Mouse (Mus musculus): ENCODE data around the gene Cnih1.
A peak's percentile ranks its signal among the peaks of the same experiment; 100 is the strongest.
"Not testable (repeated sequence)": the region's sequence is repeated elsewhere in the genome, so short reads cannot be mapped to it uniquely, and the experiment has no call there.

Cnih1 gene

DNA sequence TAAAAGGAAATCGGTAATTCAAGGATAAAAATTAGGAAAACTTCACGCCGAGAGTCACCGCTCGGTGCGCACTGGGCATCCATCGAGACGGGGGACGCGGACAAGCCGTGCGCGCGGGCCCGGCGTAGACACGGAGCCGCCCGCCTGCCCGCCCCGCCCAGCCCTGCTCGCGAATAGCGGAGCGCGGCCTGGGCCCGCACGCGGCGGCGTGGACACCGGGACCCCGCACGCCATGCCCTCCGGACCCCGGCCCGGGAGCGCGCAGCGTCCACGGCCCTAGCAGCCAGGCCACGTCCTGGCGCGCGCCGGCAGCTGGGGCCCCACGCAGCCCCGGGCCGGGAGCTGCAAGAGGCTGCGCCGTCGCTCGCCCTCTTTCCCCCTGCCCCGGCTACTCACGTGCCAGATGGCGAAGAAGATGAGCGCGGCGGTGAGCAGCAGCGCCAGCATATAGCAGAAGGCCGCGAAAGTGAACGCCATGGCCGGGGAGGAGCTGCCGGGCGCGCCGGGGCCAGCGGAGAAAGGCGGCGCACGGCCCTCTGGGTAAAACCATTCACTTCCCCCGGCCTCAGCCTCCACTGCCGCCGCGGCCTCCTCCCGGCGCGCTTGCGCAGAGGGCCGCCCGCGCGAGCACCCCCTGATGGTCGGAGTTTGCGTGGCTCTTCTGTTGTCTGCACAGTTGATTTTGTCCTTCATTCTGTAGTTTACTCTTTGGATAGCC is at the start of gene Cnih1:
Gene Cnih1 (minus strand): TSS at position 625 of the 718 bp plus-strand sequence.
- peak; percentile 76 for DNase-seq

- no peak for DNase-seq
Observed at GRCm38 (mm10) chr14:46832354-46833272, 44.4 kb upstream of the Cnih1 start.

GRCm38 (mm10) chr14:46831837-46832333 is 43.7 kb upstream of the Cnih1 start, which contains the start of gene Cgrrf1:
Gene Cgrrf1, plus strand, starts transcription at chr14:46832125.
- peak; percentile 80 to 87 for DNase-seq

GRCm38 (mm10) chr14:46831295-46831694 is 43.1 kb upstream of the Cnih1 start:
- no peak for DNase-seq

- DNase-seq: no peak
Observed at GRCm38 (mm10) chr14:46827430-46827829, 39.2 kb upstream of the Cnih1 start.

GRCm38 (mm10) chr14:46823996-46824395 is 35.8 kb upstream of the Cnih1 start:
- no peak for DNase-seq

- DNase-seq: peak; percentile 88 to 91
Observed at GRCm38 (mm10) chr14:46821873-46822716, 33.9 kb upstream of the Cnih1 start, which contains the start of gene Gmfb. Gene Gmfb, minus strand, starts transcription at chr14:46822242.

DNA sequence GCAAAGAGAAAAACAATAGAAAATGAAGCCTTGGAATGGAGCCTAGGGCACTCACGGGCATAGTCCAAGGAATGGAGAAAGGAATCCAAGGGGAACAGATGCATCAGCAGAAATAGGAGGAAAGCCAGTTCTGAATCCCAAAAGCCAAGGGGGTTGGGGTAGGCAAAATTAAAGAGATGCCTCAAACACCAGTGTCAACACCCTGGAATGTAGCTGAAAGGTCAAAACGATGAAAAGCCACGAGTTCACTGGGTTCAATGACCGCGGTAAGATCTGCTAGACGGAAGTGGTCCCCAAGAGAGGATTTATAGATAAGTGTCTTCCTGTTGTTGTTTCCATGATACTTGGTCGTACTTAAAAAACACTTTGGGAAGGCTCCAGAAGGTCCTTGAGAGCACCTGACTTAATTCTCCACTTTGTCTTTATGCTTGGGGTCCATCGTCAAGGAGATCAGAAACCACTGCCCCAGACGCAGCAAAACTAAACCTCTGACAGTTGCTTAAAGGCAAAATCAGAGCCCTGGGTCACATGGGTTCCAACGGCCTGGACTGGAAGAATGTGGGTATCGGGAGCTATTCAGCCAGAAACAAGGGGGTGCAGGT is 33.2 kb upstream of the Cnih1 start:
- DNase-seq: no peak

GRCm38 (mm10) chr14:46819961-46820360 is 31.8 kb upstream of the Cnih1 start:
- not testable (repeated sequence) for DNase-seq

GRCm38 (mm10) chr14:46818743-46819142 is 30.5 kb upstream of the Cnih1 start:
- no peak for DNase-seq

DNA sequence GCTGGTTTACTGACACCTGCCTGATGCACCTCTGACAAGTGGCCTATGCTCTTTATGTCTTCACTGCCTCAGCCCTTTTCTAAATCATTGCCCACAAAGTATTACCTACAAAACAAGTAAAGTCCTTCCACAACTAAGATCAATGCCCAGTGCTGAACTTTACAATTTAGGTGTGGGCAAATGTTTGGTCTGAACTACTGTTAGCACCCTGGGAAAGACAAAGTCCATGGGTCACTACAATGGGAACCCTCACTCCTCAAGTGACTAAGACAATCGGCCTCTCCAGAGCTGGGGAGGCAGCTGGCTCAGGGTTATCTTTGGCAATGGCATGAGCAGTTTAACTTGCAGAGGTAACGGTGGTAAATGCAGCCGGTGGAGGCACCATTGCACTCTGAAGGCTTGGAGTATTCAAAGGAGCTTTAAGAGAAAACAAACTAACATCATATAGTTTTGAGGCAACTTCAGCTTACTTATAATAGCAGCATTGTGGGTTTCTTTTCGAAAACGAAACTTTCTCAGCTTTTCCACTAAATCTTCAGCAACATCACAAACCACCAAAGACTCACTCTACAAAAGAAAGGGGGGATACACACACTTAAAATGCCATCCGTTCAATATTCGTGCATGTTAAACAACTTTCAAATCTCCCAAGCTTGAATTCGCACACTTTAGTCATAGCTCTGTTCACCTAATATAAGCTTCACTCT is 28.9 kb upstream of the Cnih1 start:
- no peak for DNase-seq

- DNase-seq: no peak
Observed at GRCm38 (mm10) chr14:46815640-46816039, 27.4 kb upstream of the Cnih1 start.

DNA sequence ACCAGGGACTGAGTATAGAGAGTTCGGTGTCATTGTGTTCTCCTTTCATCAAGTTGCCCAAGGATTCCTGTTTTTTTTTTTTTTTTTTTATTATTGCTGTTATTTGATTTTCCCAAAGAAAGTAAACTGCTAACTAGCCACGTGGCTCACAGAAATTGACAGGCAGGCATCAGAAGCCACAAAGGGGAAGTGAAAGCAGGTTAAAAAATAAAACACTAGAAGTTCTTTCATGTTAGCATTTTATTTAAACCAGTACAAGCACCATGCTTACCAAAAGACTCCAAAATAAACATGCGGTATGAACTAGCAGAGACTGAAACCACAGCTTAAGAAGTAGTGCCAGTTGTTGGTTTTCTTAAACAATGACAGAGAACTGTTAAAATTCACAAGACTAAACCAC is 19.7 kb upstream of the Cnih1 start:
- DNase-seq: no peak

DNA sequence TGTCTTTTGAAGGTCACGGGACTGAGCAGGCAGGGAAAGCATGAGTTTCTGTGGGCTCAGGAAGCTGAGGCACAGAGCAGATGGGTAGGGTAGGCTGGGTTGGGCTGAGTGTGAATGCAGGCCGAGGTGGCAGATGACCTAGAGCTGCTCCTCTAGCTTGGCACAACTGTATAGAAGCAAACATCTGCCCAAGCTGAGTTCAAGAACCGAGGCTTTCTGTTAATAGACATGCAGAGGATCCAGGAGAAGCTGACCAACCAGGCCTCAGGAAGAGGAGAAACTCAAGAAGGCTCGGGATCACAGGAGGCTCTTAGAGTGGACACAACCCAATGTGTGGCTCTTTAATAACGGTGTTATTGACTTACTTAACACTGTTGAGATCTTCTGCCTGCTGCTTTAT is 18.0 kb upstream of the Cnih1 start:
- no peak for DNase-seq

GRCm38 (mm10) chr14:46803791-46804190 is 15.6 kb upstream of the Cnih1 start:
- no peak for DNase-seq

DNA sequence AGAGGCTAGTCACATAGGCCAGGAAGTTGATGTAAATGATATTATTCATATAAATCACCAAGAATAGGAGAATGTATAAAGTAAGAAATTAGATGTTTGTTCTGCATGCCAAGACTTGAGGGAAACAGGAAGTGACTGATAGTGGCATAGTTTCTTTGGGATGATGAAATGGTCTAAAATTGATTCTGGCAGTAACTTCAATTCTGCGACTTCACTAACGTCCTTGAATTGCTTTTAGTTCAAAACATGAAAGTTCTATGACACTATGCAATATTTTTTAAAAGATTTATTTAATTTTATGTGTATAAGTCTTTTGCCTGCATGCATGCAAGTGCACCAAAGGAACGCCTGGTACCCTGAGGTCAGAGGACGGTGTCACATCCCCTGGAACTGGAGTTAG is 15.0 kb upstream of the Cnih1 start:
- no peak for DNase-seq

DNA sequence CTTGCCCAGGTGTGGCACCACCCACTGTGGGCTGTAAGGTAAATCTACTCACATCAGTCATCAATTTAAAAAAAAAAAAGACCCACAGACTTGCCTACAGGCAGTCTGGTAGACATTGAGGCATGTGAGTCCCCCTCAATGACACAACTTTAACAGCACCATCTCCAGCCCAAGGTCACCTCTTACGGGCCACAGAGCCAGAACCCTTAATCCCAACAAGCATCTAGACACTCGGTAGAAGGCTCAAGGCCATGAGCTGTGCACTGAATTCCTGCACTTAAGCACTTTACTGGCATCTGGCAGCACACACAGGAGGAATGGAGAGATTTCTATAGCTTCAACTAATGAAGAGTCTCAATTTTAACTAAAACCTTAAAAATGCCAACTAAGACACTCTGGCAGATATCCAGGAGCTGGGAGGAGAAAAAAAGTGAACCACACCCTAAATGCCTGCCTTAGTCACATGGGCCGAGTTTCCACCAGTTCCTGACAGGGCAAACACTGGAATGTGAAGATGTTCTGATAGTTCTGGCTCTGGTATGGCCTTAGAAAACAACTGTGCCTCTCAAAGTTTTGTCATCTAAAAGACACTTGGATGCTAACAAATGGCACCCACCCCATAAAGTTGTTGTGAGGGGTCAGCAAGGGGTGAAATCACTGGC is 12.6 kb upstream of the Cnih1 start:
- DNase-seq: no peak

DNA sequence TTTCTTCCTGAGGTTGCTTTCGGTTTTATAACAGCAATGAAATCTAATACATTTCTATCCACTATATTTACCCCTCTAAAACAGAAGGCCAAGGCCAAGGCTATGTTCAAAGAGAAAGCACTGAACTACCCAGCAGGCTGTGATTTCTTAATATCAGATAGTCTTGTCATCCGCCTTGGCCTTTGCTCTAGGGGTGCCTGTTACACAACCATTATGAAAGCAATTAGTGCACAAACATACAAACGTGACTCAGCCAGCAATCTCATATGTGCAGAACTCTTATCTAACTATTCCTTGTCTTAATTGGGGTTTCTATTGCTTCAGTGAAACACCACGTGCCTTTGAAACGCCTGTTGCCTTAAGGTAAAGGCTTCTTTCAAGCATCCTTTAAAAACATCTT is 5.9 kb upstream of the Cnih1 start:
- DNase-seq: no peak

DNA sequence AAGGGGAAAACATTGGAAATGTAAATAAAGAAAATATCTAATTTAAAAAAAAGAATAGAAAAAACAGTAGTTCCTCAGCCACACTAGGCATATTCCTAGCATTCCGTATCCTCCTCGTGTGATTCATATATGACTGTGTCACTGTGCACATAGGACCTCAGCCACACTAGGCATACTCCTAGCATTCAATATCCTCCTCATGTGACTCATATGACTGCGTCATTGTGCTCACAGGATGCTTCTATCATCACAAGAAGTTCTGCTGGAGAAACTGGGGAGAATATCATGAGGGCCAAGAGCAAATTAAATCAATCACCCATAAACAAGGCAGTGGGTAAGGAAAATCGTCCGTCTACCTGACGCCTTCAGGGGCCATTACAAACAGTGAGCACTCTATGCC is 2.5 kb upstream of the Cnih1 start:
- DNase-seq: no peak

DNA sequence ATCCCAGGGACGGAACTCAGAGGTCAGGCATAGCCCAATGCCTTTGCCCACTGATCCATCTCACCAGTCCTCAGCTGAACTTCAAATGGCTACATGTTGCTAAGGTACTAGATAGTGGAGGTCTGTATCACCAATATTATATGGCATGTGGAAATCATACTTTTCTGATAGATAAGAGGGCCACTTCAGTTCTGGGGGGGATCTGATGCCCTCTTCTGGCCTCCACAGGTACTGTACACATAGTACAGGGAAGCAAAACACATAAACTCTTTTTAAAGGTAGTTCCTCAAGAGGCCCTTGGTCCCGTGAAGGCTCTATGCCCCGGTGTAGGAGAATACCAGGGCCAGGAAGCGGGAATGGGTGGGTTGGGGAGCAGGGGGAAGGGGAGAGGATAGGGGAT is 2.1 kb upstream of the Cnih1 start:
- DNase-seq: no peak

DNA sequence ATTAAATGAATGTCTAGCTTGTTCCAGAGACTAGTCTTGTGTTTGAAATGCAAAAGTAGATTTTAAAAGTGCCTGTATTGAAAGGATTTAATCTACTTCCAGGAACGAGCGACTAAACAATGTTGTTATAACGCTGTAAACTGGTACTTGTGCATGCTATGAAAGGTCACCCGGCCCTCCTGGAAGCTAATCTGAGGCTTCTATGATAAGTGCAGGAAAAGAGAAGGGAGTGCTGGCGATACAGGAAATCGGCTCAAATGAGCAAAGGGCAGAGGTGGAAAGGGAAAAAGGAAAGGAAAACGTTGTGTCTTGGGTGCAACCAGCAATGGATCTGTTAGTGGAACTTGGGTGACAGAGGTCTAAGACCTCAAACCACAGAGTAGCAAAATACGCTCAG is 292 bp upstream of the Cnih1 start:
- no peak for DNase-seq
